Mouse (Mus musculus): Measurements from ENCODE around the gene Ada. TPM values are rescaled to one million over a fixed set of nuclear protein-coding genes. Genes with fewer than 3 reads are reported as not detected.

The Ada gene
- polyA plus RNA-seq, 1 experiment from 2014 or later = 3.5 TPM

DNA sequence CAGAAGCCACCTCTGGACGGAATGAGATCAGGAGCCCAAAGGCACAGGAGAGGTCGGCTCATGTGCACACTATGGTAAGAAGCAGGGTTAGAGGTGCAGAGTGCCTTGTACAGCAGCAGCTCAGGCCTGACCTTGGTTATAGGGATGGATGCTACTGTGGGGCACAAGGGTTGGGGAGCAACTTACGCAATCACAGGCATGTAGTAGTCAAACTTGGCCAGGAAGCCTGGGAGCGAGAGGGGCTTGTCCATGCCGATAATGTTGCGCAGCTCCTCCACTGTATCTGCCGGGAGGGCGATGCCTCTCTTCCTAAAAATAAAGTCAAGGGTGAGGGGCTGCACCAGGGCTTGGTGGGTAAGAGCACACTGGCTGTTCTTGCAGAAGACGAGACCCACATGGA lies 14.9 kb downstream of the Ada start:
- H3K27me3 ChIP-seq = no peaks in the 10 kb centered on the region
- no peaks in the 10 kb centered on the region for H3K9me3 ChIP-seq (replicated peaks)
- no peak overlapping the region for H3K27ac ChIP-seq (replicated peaks)
- no peak overlapping the region for H3K4me2 ChIP-seq
- 65% methylated on average over 9 of the region's 9 CpGs for WGBS (ENCODE audit: insufficient replicate concordance)
- peaks cover 15% of the 10 kb centered on the region; the same call in 1 of the 2 replicates for H3K4me1 ChIP-seq (replicated peaks)
- no peak overlapping the region for H3K9ac ChIP-seq
- no peaks in the 10 kb centered on the region for H3K36me3 ChIP-seq (replicated peaks)
- no peak for ATAC-seq (ENCODE audit: insufficient read depth)
- H3K4me3 ChIP-seq (replicated peaks) = no peak overlapping the region

DNA sequence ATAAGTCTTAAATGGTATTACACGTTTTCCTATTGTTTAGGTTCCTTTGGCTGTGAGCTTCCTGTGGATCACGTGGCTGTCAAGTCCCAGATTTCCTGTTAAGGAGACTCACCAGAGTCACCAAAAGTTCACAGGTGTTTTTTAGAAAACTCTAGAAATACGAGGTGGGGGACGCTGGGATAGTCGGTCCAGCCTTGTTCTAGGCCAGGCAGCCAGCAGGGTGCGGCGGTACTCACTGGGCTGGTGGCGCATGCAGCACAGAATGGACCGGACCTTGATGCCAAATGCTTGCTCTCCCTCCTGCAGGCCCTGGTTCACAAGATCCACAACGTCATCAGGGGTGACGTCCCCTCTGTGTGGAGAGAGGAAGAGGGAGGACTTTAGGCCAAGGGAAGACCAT lies 18.0 kb downstream of the Ada start:
- H3K27me3 ChIP-seq = no peaks in the 10 kb centered on the region
- no peak overlapping the region for H3K27ac ChIP-seq (replicated peaks)
- peaks cover 15% of the 10 kb centered on the region; the same call in 1 of the 2 replicates for H3K4me1 ChIP-seq (replicated peaks)
- ATAC-seq (ENCODE audit: insufficient read depth) = no peak
- H3K9ac ChIP-seq = no peak overlapping the region
- WGBS (ENCODE audit: insufficient replicate concordance) = 74% methylated on average over 11 of the region's 11 CpGs
- peaks cover 6% of the 10 kb centered on the region; the same call in 1 of the 2 replicates for H3K36me3 ChIP-seq (replicated peaks)
- H3K4me2 ChIP-seq = no peak overlapping the region
- no peak overlapping the region for H3K4me3 ChIP-seq (replicated peaks)
- H3K9me3 ChIP-seq (replicated peaks) = no peaks in the 10 kb centered on the region

- Histone ChIP-seq H3K4me2 (no peak overlapping the region), H3K27ac (replicated peaks) (no peak overlapping the region), H3K4me1 (replicated peaks) (no peaks in the 10 kb centered on the region), H3K27me3 (no peaks in the 10 kb centered on the region), H3K4me3 (replicated peaks) (no peak overlapping the region), H3K9ac (no peak overlapping the region), H3K36me3 (replicated peaks) (peaks cover 24% of the 10 kb centered on the region), H3K9me3 (replicated peaks) (no peaks in the 10 kb centered on the region)
- ATAC-seq (ENCODE audit: insufficient read depth) = no peak
- WGBS (ENCODE audit: insufficient replicate concordance) = 85% methylated on average over 4 of the region's 4 CpGs
Measured at GRCm38 (mm10) chr2:163728300-163728699, 21.7 kb downstream of the Ada start.

DNA sequence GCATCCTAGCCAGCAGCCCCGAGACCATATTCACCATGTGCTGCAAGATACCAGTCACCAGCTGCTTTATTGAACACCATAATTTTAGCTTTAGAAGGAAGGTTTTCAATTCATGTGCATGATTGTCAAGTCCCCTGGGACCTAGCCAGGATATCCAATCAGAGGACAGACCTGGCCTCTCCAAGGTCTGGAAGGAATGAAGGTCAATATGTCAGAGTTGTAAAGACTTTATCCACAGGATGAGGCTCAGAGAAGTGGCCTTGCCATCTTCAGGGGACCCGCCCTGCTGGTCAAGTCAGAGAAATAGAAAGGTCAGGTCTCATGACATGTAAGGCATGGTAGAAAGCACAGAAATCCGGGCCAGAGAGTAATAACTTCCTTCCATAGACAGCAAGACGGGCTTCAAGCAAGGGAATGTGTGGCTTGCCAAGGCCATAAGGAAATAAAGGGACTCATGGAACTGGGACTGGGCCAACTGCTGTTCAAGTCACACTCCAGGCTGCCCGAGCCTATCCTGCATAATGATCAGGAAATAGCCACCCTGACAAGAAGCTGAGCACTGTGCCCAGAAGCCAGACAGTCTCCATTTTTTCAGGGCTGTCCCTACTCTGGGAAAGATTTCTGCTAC lies 23.2 kb downstream of the Ada start:
- H3K4me3 ChIP-seq (replicated peaks) = no peak overlapping the region
- 63% methylated on average over 5 of the region's 5 CpGs for WGBS (ENCODE audit: insufficient replicate concordance)
- no peak overlapping the region for H3K9ac ChIP-seq
- H3K36me3 ChIP-seq (replicated peaks) = peaks cover 32% of the 10 kb centered on the region
- no peaks in the 10 kb centered on the region for H3K27me3 ChIP-seq
- H3K4me1 ChIP-seq (replicated peaks) = no peaks in the 10 kb centered on the region
- H3K9me3 ChIP-seq (replicated peaks) = no peaks in the 10 kb centered on the region
- ATAC-seq (ENCODE audit: insufficient read depth) = no peak
- H3K4me2 ChIP-seq = no peak overlapping the region
- H3K27ac ChIP-seq (replicated peaks) = no peak overlapping the region

- H3K4me2 ChIP-seq = no peak overlapping the region
- H3K27me3 ChIP-seq = no peaks in the 10 kb centered on the region
- H3K9me3 ChIP-seq (replicated peaks) = no peaks in the 10 kb centered on the region
- H3K4me3 ChIP-seq (replicated peaks) = no peak overlapping the region
- WGBS (ENCODE audit: insufficient replicate concordance) = 87% methylated on average over 7 of the region's 7 CpGs
- peaks cover 18% of the 10 kb centered on the region for H3K4me1 ChIP-seq (replicated peaks)
- H3K27ac ChIP-seq (replicated peaks) = no peak overlapping the region
- no peak overlapping the region for H3K9ac ChIP-seq
- ATAC-seq (ENCODE audit: insufficient read depth) = no peak
- peaks cover 40% of the 10 kb centered on the region for H3K36me3 ChIP-seq (replicated peaks)
Measured at GRCm38 (mm10) chr2:163722550-163722949, 27.5 kb downstream of the Ada start.

- Histone ChIP-seq H3K9me3 (replicated peaks) (no peaks in the 10 kb centered on the region), H3K4me3 (replicated peaks) (no peak overlapping the region), H3K4me2 (peak overlapping the region; percentile 60; the same call in 1 of the 2 replicates), H3K27ac (replicated peaks) (no peak overlapping the region; the same call in 1 of the 2 replicates), H3K9ac (no peak overlapping the region), H3K4me1 (replicated peaks) (peaks cover 28% of the 10 kb centered on the region), H3K36me3 (replicated peaks) (peaks cover 31% of the 10 kb centered on the region), H3K27me3 (no peaks in the 10 kb centered on the region)
- ATAC-seq (ENCODE audit: insufficient read depth) = no peak
- 48% methylated on average over 4 of the region's 4 CpGs for WGBS (ENCODE audit: insufficient replicate concordance)
Measured at GRCm38 (mm10) chr2:163719616-163720015, 30.4 kb downstream of the Ada start.

- peaks cover 26% of the 10 kb centered on the region for H3K36me3 ChIP-seq (replicated peaks)
- peak overlapping the region; percentile 58 for H3K27ac ChIP-seq (replicated peaks)
- no peaks in the 10 kb centered on the region for H3K27me3 ChIP-seq
- 26% methylated on average over 9 of the region's 9 CpGs for WGBS (ENCODE audit: insufficient replicate concordance)
- peak overlapping the region; percentile 60 for H3K4me2 ChIP-seq
- no peaks in the 10 kb centered on the region for H3K9me3 ChIP-seq (replicated peaks)
- ATAC-seq (ENCODE audit: insufficient read depth) = peak; percentile 70
- H3K4me1 ChIP-seq (replicated peaks) = peaks cover 28% of the 10 kb centered on the region
- no peak overlapping the region for H3K9ac ChIP-seq
- H3K4me3 ChIP-seq (replicated peaks) = peak overlapping the region; percentile 29
Measured at GRCm38 (mm10) chr2:163718951-163719603, 31.0 kb downstream of the Ada start.

- Histone ChIP-seq H3K27ac (replicated peaks) (0 out of 2 replicates have a peak overlapping the region, but pooled peaks have one; percentile 58), H3K36me3 (replicated peaks) (peaks cover 20% of the 10 kb centered on the region), H3K9me3 (replicated peaks) (no peaks in the 10 kb centered on the region), H3K4me3 (replicated peaks) (no peak overlapping the region), H3K4me2 (0 out of 2 replicates have a peak overlapping the region, but pooled peaks have one; percentile 60), H3K4me1 (replicated peaks) (peaks cover 28% of the 10 kb centered on the region), H3K27me3 (no peaks in the 10 kb centered on the region), H3K9ac (no peak overlapping the region)
- no peak for ATAC-seq (ENCODE audit: insufficient read depth)
- 65% methylated on average over 2 of the region's 2 CpGs for WGBS (ENCODE audit: insufficient replicate concordance)
Measured at GRCm38 (mm10) chr2:163718526-163718925, 31.5 kb downstream of the Ada start.

DNA sequence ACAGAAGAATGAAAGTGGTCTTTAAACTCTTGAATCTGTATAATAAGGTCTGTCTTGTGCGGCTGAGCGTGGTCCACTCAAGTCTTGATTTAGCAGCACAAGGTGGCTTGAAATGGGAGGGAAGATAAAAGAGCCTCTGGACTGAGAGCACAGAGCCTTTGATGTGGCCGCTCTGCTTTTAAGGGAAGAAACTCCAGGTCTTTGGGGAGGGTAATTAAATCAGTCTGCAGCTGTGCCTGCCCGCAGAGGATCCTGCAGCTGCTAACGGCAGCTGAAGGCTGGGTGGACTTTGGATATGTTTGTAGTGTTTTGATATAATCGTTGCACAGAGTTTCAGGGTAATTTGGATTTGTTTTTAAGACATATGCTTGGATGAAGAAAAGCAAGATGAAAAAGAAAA lies 33.2 kb downstream of the Ada start:
- Histone ChIP-seq H3K4me1 (replicated peaks) (peaks cover 39% of the 10 kb centered on the region), H3K9ac (no peak overlapping the region), H3K4me2 (no peak overlapping the region), H3K36me3 (replicated peaks) (peaks cover 10% of the 10 kb centered on the region), H3K27me3 (no peaks in the 10 kb centered on the region), H3K4me3 (replicated peaks) (no peak overlapping the region), H3K27ac (replicated peaks) (no peak overlapping the region), H3K9me3 (replicated peaks) (no peaks in the 10 kb centered on the region)
- no peak for ATAC-seq (ENCODE audit: insufficient read depth)
- WGBS (ENCODE audit: insufficient replicate concordance) = 61% methylated on average over 6 of the region's 6 CpGs

DNA sequence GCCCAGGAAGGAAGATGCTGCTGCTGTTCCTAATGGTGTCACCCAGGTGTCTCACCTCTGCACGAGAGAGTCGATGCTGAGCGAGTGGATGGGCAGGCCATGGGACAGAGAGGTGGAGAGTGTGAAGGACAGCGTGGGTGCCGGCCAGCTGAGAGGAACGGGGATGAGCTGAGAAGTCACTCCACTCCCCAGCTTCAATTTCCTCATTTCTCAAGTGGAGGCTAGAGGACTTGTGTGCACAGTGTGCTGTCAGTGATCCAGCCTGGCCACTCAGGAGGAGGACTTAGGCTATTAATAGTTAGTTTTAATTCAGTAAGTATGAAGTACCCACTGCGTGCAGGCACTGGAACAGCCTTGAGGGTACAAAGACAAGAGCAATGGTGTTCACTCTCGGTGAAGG lies 33.6 kb downstream of the Ada start:
- Histone ChIP-seq H3K4me1 (replicated peaks) (peaks cover 39% of the 10 kb centered on the region), H3K27ac (replicated peaks) (0 out of 2 replicates have a peak overlapping the region, but pooled peaks have one; percentile 19), H3K4me2 (no peak overlapping the region), H3K27me3 (no peaks in the 10 kb centered on the region), H3K36me3 (replicated peaks) (peaks cover 7% of the 10 kb centered on the region), H3K4me3 (replicated peaks) (no peak overlapping the region), H3K9ac (no peak overlapping the region), H3K9me3 (replicated peaks) (no peaks in the 10 kb centered on the region)
- no peak for ATAC-seq (ENCODE audit: insufficient read depth)
- WGBS (ENCODE audit: insufficient replicate concordance) = 66% methylated on average over 8 of the region's 8 CpGs

- Histone ChIP-seq H3K27ac (replicated peaks) (peak overlapping the region; percentile 61; the same call in 1 of the 2 replicates), H3K4me2 (no peak overlapping the region), H3K9ac (no peak overlapping the region), H3K27me3 (no peaks in the 10 kb centered on the region), H3K4me3 (replicated peaks) (no peak overlapping the region), H3K36me3 (replicated peaks) (peaks cover 7% of the 10 kb centered on the region; the same call in 1 of the 2 replicates), H3K4me1 (replicated peaks) (peaks cover 49% of the 10 kb centered on the region), H3K9me3 (replicated peaks) (no peaks in the 10 kb centered on the region)
- ATAC-seq (ENCODE audit: insufficient read depth) = no peak
- whole genome bisulfite sequencing (ENCODE audit: insufficient replicate concordance) = 64% methylated on average over 3 of the region's 3 CpGs
Measured at GRCm38 (mm10) chr2:163713340-163713739, 36.7 kb downstream of the Ada start.

Data from liver, embryonic 15.5 days (tissue).